ENCODE assay signal across 7 mouse cellular contexts in genomic region chr9:64084231-64084630, GRCm38 (mm10). TPM values are rescaled to one million over a fixed set of nuclear protein-coding genes. Genes with fewer than 3 reads are reported as not detected.
DNase-seq lines count a peak whose midpoint lies in the region; ATAC-seq and TF ChIP-seq lines count a peak whose summit lies in the region.

No protein-coding gene starts in this region.

- no peak for TF ChIP-seq EP300 in MEL (IDR thresholded peaks at IDR 0.05; ENCODE audit: low read depth in 1 of 2, low read length in 2 of 2)
- no peak for TF ChIP-seq EP300 in heart, postnatal 0 days (IDR thresholded peaks at IDR 0.05; ENCODE audit: low read depth)

- no peaks in the 10 kb centered on the region; a peak in 1 of 4 replicates for H3K36me3 ChIP-seq in MEL (ENCODE audit: control insufficient read depth in 1 of 2, insufficient read depth in 2 of 2, low read length in 2 of 2)
- no peaks in the 10 kb centered on the region for H3K36me3 ChIP-seq in embryonic facial prominence, embryonic 12.5 days
- H3K36me3 ChIP-seq in heart, postnatal 0 days (replicated peaks; ENCODE audit: control insufficient read depth, insufficient read depth, low read length) = no peaks in the 10 kb centered on the region
- H3K36me3 ChIP-seq in midbrain, embryonic 15.5 days (replicated peaks) = no peaks in the 10 kb centered on the region

- peak overlapping the region in 1 of 2 experiments; percentile 35; a peak in 2 of 4 replicates for H3K4me3 ChIP-seq in MEL (ENCODE audit: control insufficient read depth in 1 of 2, insufficient read depth in 1 of 2, low read depth in 2 of 2, low read length in 2 of 2)
- peak overlapping the region; percentile 38 for H3K4me3 ChIP-seq in embryonic facial prominence, embryonic 12.5 days
- H3K4me3 ChIP-seq in heart, postnatal 0 days (ENCODE audit: low read depth, low read length) = peak overlapping the region; percentile 46
- H3K4me3 ChIP-seq in midbrain, embryonic 15.5 days = peak overlapping the region; percentile 32; the same call in 1 of the 2 replicates

- H3K9me3 ChIP-seq in MEL (replicated peaks; ENCODE audit: insufficient read depth, low read length) = no peaks in the 10 kb centered on the region
- no peaks in the 10 kb centered on the region for H3K9me3 ChIP-seq in embryonic facial prominence, embryonic 12.5 days
- H3K9me3 ChIP-seq in heart, postnatal 0 days (replicated peaks; ENCODE audit: control insufficient read depth, low read length) = no peaks in the 10 kb centered on the region
- no peaks in the 10 kb centered on the region for H3K9me3 ChIP-seq in midbrain, embryonic 15.5 days

- ATAC-seq in embryonic facial prominence, embryonic 12.5 days (ENCODE audit: insufficient number of reproducible peaks, insufficient read depth, low FRiP score, low TSS enrichment) = no peak
- ATAC-seq in heart, postnatal 0 days (ENCODE audit: insufficient read depth, low read depth) = no peak
- ATAC-seq in midbrain, embryonic 15.5 days (replicated peaks) = no peak

- no peak for TF ChIP-seq RAD21 in MEL (IDR thresholded peaks at IDR 0.05; ENCODE audit: low read depth, low read length)

- peak overlapping the region; percentile 90 for H3K4me2 ChIP-seq in embryonic facial prominence, embryonic 12.5 days (replicated peaks)
- H3K4me2 ChIP-seq in heart, postnatal 0 days (ENCODE audit: low read depth, low read length) = peak overlapping the region; percentile 75
- H3K4me2 ChIP-seq in midbrain, embryonic 15.5 days = peak overlapping the region; percentile 80

- 42% methylated on average over 7 of the region's 7 CpGs for WGBS in embryonic facial prominence, embryonic 12.5 days
- 36% methylated on average over 7 of the region's 7 CpGs for WGBS in heart, postnatal 0 days
- WGBS in midbrain, embryonic 15.5 days = 44% methylated on average over 7 of the region's 7 CpGs

- peak overlapping the region; percentile 28; the same call in 1 of the 2 replicates for H3K9ac ChIP-seq in MEL (ENCODE audit: control insufficient read depth, low read depth, low read length, poor library complexity, severe bottlenecking)
- no peak overlapping the region for H3K9ac ChIP-seq in embryonic facial prominence, embryonic 12.5 days
- H3K9ac ChIP-seq in heart, postnatal 0 days (replicated peaks; ENCODE audit: low read depth, low read length) = peak overlapping the region; percentile 68
- no peak overlapping the region for H3K9ac ChIP-seq in midbrain, embryonic 15.5 days

- TF ChIP-seq CTCF in MEL (IDR thresholded peaks at IDR 0.05 in 2 of 3, conservative IDR thresholded peaks at IDR 0.05 in 1 of 3; ENCODE audit: control insufficient read depth in 1 of 3, insufficient read depth in 1 of 3, low read depth in 2 of 3, low read length in 3 of 3, poor library complexity in 1 of 3, severe bottlenecking in 1 of 3) = no peak
- no peak for TF ChIP-seq CTCF in heart, postnatal 0 days (IDR thresholded peaks at IDR 0.05; ENCODE audit: low read depth)

- peaks cover 0 to 5% of the 10 kb centered on the region in 2 experiments; a peak in 1 of 4 replicates for H3K4me1 ChIP-seq in MEL (ENCODE audit: control insufficient read depth in 1 of 2, insufficient read depth in 2 of 2, low read length in 2 of 2)
- H3K4me1 ChIP-seq in embryonic facial prominence, embryonic 12.5 days = peaks cover 30% of the 10 kb centered on the region
- H3K4me1 ChIP-seq in heart, postnatal 0 days (ENCODE audit: control insufficient read depth, insufficient read depth) = peaks cover under 1% of the 10 kb centered on the region; the same call in 1 of the 2 replicates
- peaks cover 12% of the 10 kb centered on the region for H3K4me1 ChIP-seq in midbrain, embryonic 15.5 days

- H3K79me2 ChIP-seq in MEL (ENCODE audit: control insufficient read depth, insufficient read depth, low read length, poor library complexity) = no peaks in the 10 kb centered on the region

- no peak for TF ChIP-seq POLR2A in MEL (IDR thresholded peaks at IDR 0.05; ENCODE audit: control insufficient read depth in 1 of 2, insufficient read depth in 1 of 2, low read depth in 1 of 2, low read length in 2 of 2, poor library complexity in 1 of 2)

- no peak overlapping the region for H3K27ac ChIP-seq in MEL (ENCODE audit: control insufficient read depth, low read depth, low read length)
- no peak overlapping the region; the same call in 1 of the 2 replicates for H3K27ac ChIP-seq in embryonic facial prominence, embryonic 12.5 days
- H3K27ac ChIP-seq in heart, postnatal 0 days (ENCODE audit: low read depth) = peak overlapping the region; percentile 86
- no peak overlapping the region for H3K27ac ChIP-seq in midbrain, embryonic 15.5 days

- no peak for DNase-seq in MEL (ENCODE audit: low read depth, low spot score)
- no peak for DNase-seq in heart, postnatal 0 days (ENCODE audit: low spot score)
- peak; percentile 49 to 59 for DNase-seq in kidney, postnatal 36 days
- no peak for DNase-seq in thymus, postnatal 36 days
- DNase-seq in spleen, adult 12 weeks (ENCODE audit: low spot score) = no peak

- peaks cover 0 to 5% of the 10 kb centered on the region in 2 experiments; a peak in 3 of 4 replicates for H3K27me3 ChIP-seq in MEL (ENCODE audit: control insufficient read depth in 1 of 2, insufficient read depth in 2 of 2, low read length in 2 of 2)
- no peaks in the 10 kb centered on the region for H3K27me3 ChIP-seq in embryonic facial prominence, embryonic 12.5 days
- no peaks in the 10 kb centered on the region for H3K27me3 ChIP-seq in heart, postnatal 0 days (ENCODE audit: control insufficient read depth, insufficient read depth, low read length)
- H3K27me3 ChIP-seq in midbrain, embryonic 15.5 days (replicated peaks) = peaks cover 17% of the 10 kb centered on the region

TF ChIP-seq in MEL, 35 proteins besides CTCF, POLR2A, EP300 and RAD21:
- TF ChIP-seq HCFC1 (IDR thresholded peaks at IDR 0.05; ENCODE audit: low read depth, low read length) = no peak
- TF ChIP-seq POLR2AphosphoS5 (IDR thresholded peaks at IDR 0.05; ENCODE audit: borderline replicate concordance, low read depth, low read length) = no peak
- TF ChIP-seq MAZ (IDR thresholded peaks at IDR 0.05; ENCODE audit: low read depth, low read length) = no peak
- TF ChIP-seq ETS1 (IDR thresholded peaks at IDR 0.05; ENCODE audit: low read depth, low read length) = no peak
- no peak for TF ChIP-seq E2F4 (IDR thresholded peaks at IDR 0.05; ENCODE audit: borderline replicate concordance, low read depth, low read length)
- TF ChIP-seq ZMIZ1 (IDR thresholded peaks at IDR 0.05; ENCODE audit: low read depth, low read length) = no peak
- no peak for TF ChIP-seq POLR2AphosphoS2 (IDR thresholded peaks at IDR 0.05; ENCODE audit: low read length)
- TF ChIP-seq NELFE (IDR thresholded peaks at IDR 0.05; ENCODE audit: low read depth, low read length) = no peak
- no peak for TF ChIP-seq USF2 (IDR thresholded peaks at IDR 0.05; ENCODE audit: borderline replicate concordance in 1 of 2, insufficient read depth in 1 of 2, low read depth in 1 of 2, low read length in 2 of 2)
- TF ChIP-seq SMC3 (IDR thresholded peaks at IDR 0.05; ENCODE audit: low read depth, low read length) = no peak
- no peak for TF ChIP-seq MYB (IDR thresholded peaks at IDR 0.05; ENCODE audit: low read depth, low read length)
- TF ChIP-seq GATA1 (IDR thresholded peaks at IDR 0.05; ENCODE audit: low read depth, low read length) = no peak
- no peak for TF ChIP-seq ZKSCAN1 (IDR thresholded peaks at IDR 0.05; ENCODE audit: low read depth, low read length)
- TF ChIP-seq MEF2A (IDR thresholded peaks at IDR 0.05; ENCODE audit: extremely low read depth, insufficient replicate concordance, low read depth, low read length, poor library complexity, severe bottlenecking) = no peak
- TF ChIP-seq MAX (IDR thresholded peaks at IDR 0.05; ENCODE audit: low read length) = no peak
- no peak for TF ChIP-seq CHD1 (IDR thresholded peaks at IDR 0.05; ENCODE audit: low read depth, low read length)

RNA-seq across cellular contexts. Expression of gene Lctl, which starts 32.7 kb away (rescaled TPM):
- total RNA-seq in MEL (2012; rRNA removed) = 0.46 and 0.54 TPM in 2 replicates
- polyA plus RNA-seq in MEL (2012; ENCODE audit: insufficient read depth in 1 of 2, insufficient read length in 2 of 2, low read depth in 1 of 2, low replicate concordance in 2 of 2, missing spikeins in 1 of 2) = not detected
- not detected in 2 replicates for polyA plus RNA-seq in embryonic facial prominence, embryonic 12.5 days (2016; fragmentation: Nextera tagmentation; extraction: Ambion mirVana)
- not detected in 2 replicates for total RNA-seq in heart, postnatal 0 days (2014; rRNA removed; ENCODE audit: low replicate concordance)
- 0.21 TPM in 1 of 2 replicates, not detected in the other for polyA plus RNA-seq in heart, postnatal 0 days (2015; fragmentation: Nextera tagmentation; extraction: Ambion mirVana)
- not detected in 2 replicates for polyA plus RNA-seq in midbrain, embryonic 15.5 days (2015; fragmentation: Nextera tagmentation; extraction: Ambion mirVana)

Comparison
In these comparisons a context has a peak if more than half of its experiments do, and no peak if none do; other contexts are left out.
1. DNase-seq: peak in kidney, postnatal 36 days (2 of 2); none in MEL (single experiment), heart, postnatal 0 days (single experiment), thymus, postnatal 36 days (0 of 2) and spleen, adult 12 weeks (single experiment).
2. H3K9ac ChIP-seq: peak in MEL (single experiment) and heart, postnatal 0 days (single experiment); none in embryonic facial prominence, embryonic 12.5 days (single experiment) and midbrain, embryonic 15.5 days (single experiment).
3. Peak in every context shown above with its lines, with median percentiles within 50 percentile points of each other: H3K4me2 ChIP-seq.